9 mouse cellular contexts compared by ENCODE assay signal in genomic region chr9:103225464-103225863, GRCm38 (mm10). TPM values are rescaled to one million over a fixed set of nuclear protein-coding genes. Genes with fewer than 3 reads are reported as not detected.
DNase-seq lines count a peak whose midpoint lies in the region; ATAC-seq and TF ChIP-seq lines count a peak whose summit lies in the region.
"Had no signal": no experiment of that assay in that cellular context is flagged by ENCODE, and none has a peak within 500 bp of the region (broad histone marks: within the 10 kb centered on the region; RNA-seq: fewer than 3 reads in every experiment).

No protein-coding gene starts in this region.

- H3K27me3 ChIP-seq in heart, adult 2 months (ENCODE audit: control insufficient read depth, insufficient read depth, low read length): no peaks in the 10 kb centered on the region
- H3K27me3 ChIP-seq in embryonic facial prominence, embryonic 11.5 days (ENCODE audit: control insufficient read depth, insufficient read depth, low read length): no peaks in the 10 kb centered on the region
- no peaks in the 10 kb centered on the region for H3K27me3 ChIP-seq in midbrain, embryonic 13.5 days

- H3K9ac ChIP-seq in heart, adult 2 months (ENCODE audit: low read depth, low read length): no peak overlapping the region
- H3K9ac ChIP-seq in embryonic facial prominence, embryonic 11.5 days (replicated peaks; ENCODE audit: low read length): no peak overlapping the region
- H3K9ac ChIP-seq in midbrain, embryonic 13.5 days (replicated peaks): no peak overlapping the region

- no peak for DNase-seq in heart, adult 2 months
- DNase-seq in heart, postnatal 36 days: no peak
- DNase-seq in embryonic facial prominence, embryonic 11.5 days (ENCODE audit: low spot score): peak; percentile 38
- no peak for DNase-seq in cerebellum, postnatal 25 days
- DNase-seq in gastrocnemius, adult 18-20 months (ENCODE audit: low spot score): no peak

- WGBS in heart, adult 2 months: 68% methylated on average over 3 of the region's 3 CpGs
- 66% methylated on average over 3 of the region's 3 CpGs for WGBS in embryonic facial prominence, embryonic 11.5 days
- WGBS in midbrain, embryonic 13.5 days: 71% methylated on average over 3 of the region's 3 CpGs

- no peak for TF ChIP-seq POLR2A in heart, adult 2 months (IDR thresholded peaks at IDR 0.05; ENCODE audit: insufficient read depth, low read depth, low read length)

- H3K9me3 ChIP-seq in embryonic facial prominence, embryonic 11.5 days (replicated peaks; ENCODE audit: control insufficient read depth, low read length): no peaks in the 10 kb centered on the region
- H3K9me3 ChIP-seq in midbrain, embryonic 13.5 days: no peaks in the 10 kb centered on the region

- H3K36me3 ChIP-seq in heart, adult 2 months (ENCODE audit: control insufficient read depth, insufficient read depth, low read length): no peaks in the 10 kb centered on the region
- no peaks in the 10 kb centered on the region for H3K36me3 ChIP-seq in embryonic facial prominence, embryonic 11.5 days (replicated peaks; ENCODE audit: control insufficient read depth, insufficient read depth, low read depth, low read length)
- no peaks in the 10 kb centered on the region for H3K36me3 ChIP-seq in midbrain, embryonic 13.5 days

- no peaks in the 10 kb centered on the region for H3K4me1 ChIP-seq in heart, adult 2 months (ENCODE audit: control insufficient read depth, insufficient read depth, low read length)
- no peaks in the 10 kb centered on the region for H3K4me1 ChIP-seq in embryonic facial prominence, embryonic 11.5 days (ENCODE audit: control insufficient read depth, insufficient read depth, low read length)
- peaks cover 5% of the 10 kb centered on the region; the same call in 1 of the 2 replicates for H3K4me1 ChIP-seq in midbrain, embryonic 13.5 days (replicated peaks)

- no peaks in the 10 kb centered on the region for H3K79me2 ChIP-seq in heart, adult 2 months (replicated peaks; ENCODE audit: control insufficient read depth, insufficient read depth, low read length)

- H3K4me3 ChIP-seq in heart, adult 2 months: no peak overlapping the region
- no peak overlapping the region for H3K4me3 ChIP-seq in embryonic facial prominence, embryonic 11.5 days (ENCODE audit: low read depth, low read length)
- no peak overlapping the region for H3K4me3 ChIP-seq in midbrain, embryonic 13.5 days (replicated peaks)
- H3K4me3 ChIP-seq: myocyte had no signal

- no peak overlapping the region for H3K4me2 ChIP-seq in embryonic facial prominence, embryonic 11.5 days (ENCODE audit: low read depth, low read length)
- no peak overlapping the region for H3K4me2 ChIP-seq in midbrain, embryonic 13.5 days (replicated peaks)

- ATAC-seq in CD4-positive, CD25-positive, alpha-beta regulatory T cell, adult 4 months: peak; percentile 60
- ATAC-seq in embryonic facial prominence, embryonic 11.5 days (replicated peaks; ENCODE audit: insufficient number of reproducible peaks, low FRiP score, low TSS enrichment, low read depth): no peak
- peak; percentile 87 for ATAC-seq in megakaryocyte-erythroid progenitor cell, adult 5-6 weeks (replicated peaks; ENCODE audit: low FRiP score, low TSS enrichment, poor library complexity, severe bottlenecking)
- ATAC-seq in midbrain, embryonic 13.5 days: no peak

- no peak for TF ChIP-seq EP300 in heart, adult 2 months (IDR thresholded peaks at IDR 0.05; ENCODE audit: insufficient read depth, low read depth, low read length)

- peak; percentile 48 for TF ChIP-seq CTCF in heart, adult 2 months (IDR thresholded peaks at IDR 0.05)

- intact Hi-C loops in heart, adult 2 months (cut with DNase I): loop anchor here (5.0 kb wide), 1 partner anchor 77 kb away; no protein-coding TSS in a partner anchor
- intact Hi-C loops in heart, postnatal 36 days (cut with DNase I): loop anchor here (5.0 kb wide), 1 partner anchor 77 kb away; no protein-coding TSS in a partner anchor

- H3K27ac ChIP-seq in heart, adult 2 months: no peak overlapping the region
- H3K27ac ChIP-seq in embryonic facial prominence, embryonic 11.5 days (replicated peaks; ENCODE audit: low read depth, low read length): no peak overlapping the region
- no peak overlapping the region for H3K27ac ChIP-seq in midbrain, embryonic 13.5 days

RNA-seq across cellular contexts. Expression of gene Gm20425, which starts 4.6 kb away (rescaled TPM):
- 1 to 10 TPM; 5.5 to 7.0 TPM for total RNA-seq in heart, adult 2 months (2021)
- not detected in 2 replicates for polyA plus RNA-seq in heart, adult 2 months (2012; rRNA removed)
- total RNA-seq in heart, postnatal 36 days (2021): 1 to 10 TPM; 6.7 to 8.7 TPM
- 1 to 10 TPM; 1.5 to 4.2 TPM for polyA plus RNA-seq in CD4-positive, CD25-positive, alpha-beta regulatory T cell, adult 4 months (2017; shearing (Covaris generic))
- polyA plus RNA-seq in embryonic facial prominence, embryonic 11.5 days (2014; fragmentation: Nextera tagmentation; extraction: Ambion mirVana): not detected in 2 replicates
- not detected in 2 replicates for total RNA-seq in megakaryocyte-erythroid progenitor cell, adult 5-6 weeks (2014; fragmentation: Nextera tagmentation)
- total RNA-seq in megakaryocyte-erythroid progenitor cell, adult 5-6 weeks (2017): not detected in 2 replicates
- 2.4 TPM in 1 of 2 replicates, not detected in the other for polyA plus RNA-seq in midbrain, embryonic 13.5 days (2015; fragmentation: Nextera tagmentation; extraction: Ambion mirVana)
- total RNA-seq in gastrocnemius, adult 18-20 months (2021): 1 to 10 TPM; 2.7 to 3.9 TPM
- polyA plus RNA-seq: myocyte had no signal

RNA-seq across cellular contexts. Expression of gene Trf, which starts 4.8 kb away (rescaled TPM):
- 10 to 100 TPM; 41.2 to 47.8 TPM for total RNA-seq in heart, adult 2 months (2021)
- 52.9 and 87.2 TPM in 2 replicates for polyA plus RNA-seq in heart, adult 2 months (2012; rRNA removed)
- 10 to 100 TPM; 53.3 to 56.3 TPM for total RNA-seq in heart, postnatal 36 days (2021)
- polyA plus RNA-seq in CD4-positive, CD25-positive, alpha-beta regulatory T cell, adult 4 months (2017; shearing (Covaris generic)): 1 to 10 TPM; 3.0 to 5.8 TPM
- polyA plus RNA-seq in embryonic facial prominence, embryonic 11.5 days (2014; fragmentation: Nextera tagmentation; extraction: Ambion mirVana): 27.2 and 28.8 TPM in 2 replicates
- total RNA-seq in megakaryocyte-erythroid progenitor cell, adult 5-6 weeks (2014; fragmentation: Nextera tagmentation): 3.1 TPM in 1 of 2 replicates, not detected in the other
- total RNA-seq in megakaryocyte-erythroid progenitor cell, adult 5-6 weeks (2017): 4.0 and 4.1 TPM in 2 replicates
- polyA plus RNA-seq in midbrain, embryonic 13.5 days (2015; fragmentation: Nextera tagmentation; extraction: Ambion mirVana): 24.7 and 25.8 TPM in 2 replicates
- total RNA-seq in gastrocnemius, adult 18-20 months (2021): 10 to 100 TPM; 18.2 to 29.2 TPM
- polyA plus RNA-seq: myocyte had no signal

RNA-seq across cellular contexts. Expression of gene Srprb, which starts 23.5 kb away (rescaled TPM):
- 10 to 100 TPM; 19.4 to 19.8 TPM for total RNA-seq in heart, adult 2 months (2021)
- polyA plus RNA-seq in heart, adult 2 months (2012; rRNA removed): 31.0 and 43.5 TPM in 2 replicates
- 10 to 100 TPM; 16.0 to 16.6 TPM for total RNA-seq in heart, postnatal 36 days (2021)
- polyA plus RNA-seq in CD4-positive, CD25-positive, alpha-beta regulatory T cell, adult 4 months (2017; shearing (Covaris generic)): 10 to 100 TPM; 33.7 to 43.1 TPM
- 57.9 and 61.8 TPM in 2 replicates for polyA plus RNA-seq in embryonic facial prominence, embryonic 11.5 days (2014; fragmentation: Nextera tagmentation; extraction: Ambion mirVana)
- total RNA-seq in megakaryocyte-erythroid progenitor cell, adult 5-6 weeks (2014; fragmentation: Nextera tagmentation): 22.4 and 25.2 TPM in 2 replicates
- total RNA-seq in megakaryocyte-erythroid progenitor cell, adult 5-6 weeks (2017): 16.1 and 20.9 TPM in 2 replicates
- polyA plus RNA-seq in midbrain, embryonic 13.5 days (2015; fragmentation: Nextera tagmentation; extraction: Ambion mirVana): 49.3 and 55.1 TPM in 2 replicates
- total RNA-seq in gastrocnemius, adult 18-20 months (2021): 10 to 100 TPM; 16.2 to 17.2 TPM

Comparison
In these comparisons a context has a peak if more than half of its experiments do, and no peak if none do; other contexts are left out.
1. ATAC-seq: peak in CD4-positive, CD25-positive, alpha-beta regulatory T cell, adult 4 months (single experiment) and megakaryocyte-erythroid progenitor cell, adult 5-6 weeks (single experiment); none in embryonic facial prominence, embryonic 11.5 days (single experiment) and midbrain, embryonic 13.5 days (single experiment).